16 mouse cellular contexts compared by ENCODE assay signal in genomic region chr17:44040449-44040848, GRCm38 (mm10).
"Had no signal": no experiment of that assay in that cellular context is flagged by ENCODE, and none has a peak within 500 bp of the region (broad histone marks: within the 10 kb centered on the region; RNA-seq: fewer than 3 reads in every experiment).

No protein-coding gene starts in this region.

- H3K4me1 ChIP-seq: neural tube, embryonic 15.5 days; stomach, embryonic 15.5 days had no signal

- H3K9ac ChIP-seq: neural tube, embryonic 13.5 days; neural tube, embryonic 15.5 days; stomach, embryonic 15.5 days had no signal

- H3K9me3 ChIP-seq: neural tube, embryonic 13.5 days; neural tube, embryonic 15.5 days; stomach, embryonic 15.5 days had no signal

- H3K4me2 ChIP-seq: neural tube, embryonic 13.5 days; neural tube, embryonic 15.5 days; stomach, embryonic 15.5 days had no signal

- H3K27ac ChIP-seq: neural tube, embryonic 13.5 days; neural tube, embryonic 15.5 days; stomach, embryonic 15.5 days; stomach, postnatal 0 days had no signal

- H3K27me3 ChIP-seq: neural tube, embryonic 13.5 days; neural tube, embryonic 15.5 days; stomach, embryonic 15.5 days had no signal

- H3K36me3 ChIP-seq: neural tube, embryonic 13.5 days; neural tube, embryonic 15.5 days; stomach, embryonic 15.5 days had no signal

- H3K4me3 ChIP-seq: neural tube, embryonic 13.5 days; neural tube, embryonic 15.5 days; stomach, embryonic 15.5 days had no signal

- DNase-seq: retina, postnatal 1 day; right cerebral cortex, adult 18-20 months; right cerebral cortex, postnatal 14 days; right cerebral cortex, postnatal 25 days; right cerebral cortex, postnatal 4 days; spleen, adult 18-20 months; thymus, adult 18-20 months; thymus, adult 2 months; thymus, postnatal 14 days; thymus, postnatal 25 days; thymus, postnatal 36 days; thymus, postnatal 4 days had no signal
